Comparison of ENCODE assay signal across 20 mouse cellular contexts in genomic region chr3:69839485-69839884, GRCm38 (mm10). TPM values are rescaled to one million over a fixed set of nuclear protein-coding genes. Genes with fewer than 3 reads are reported as not detected.
"Had no signal": no experiment of that assay in that cellular context is flagged by ENCODE, and none has a peak within 500 bp of the region (broad histone marks: within the 10 kb centered on the region; RNA-seq: fewer than 3 reads in every experiment).

No protein-coding gene starts in this region.

- H3K4me1 ChIP-seq: midbrain, embryonic 10.5 days; midbrain, embryonic 12.5 days; neural tube, embryonic 13.5 days; neural tube, embryonic 15.5 days had no signal

- ATAC-seq: midbrain, embryonic 16.5 days had no signal

- H3K4me3 ChIP-seq: midbrain, embryonic 10.5 days; midbrain, embryonic 12.5 days; myocyte; neural tube, embryonic 13.5 days; neural tube, embryonic 15.5 days had no signal

- H3K27me3 ChIP-seq: midbrain, embryonic 12.5 days; neural tube, embryonic 13.5 days; neural tube, embryonic 15.5 days had no signal

- H3K4me2 ChIP-seq: lung, embryonic 14.5 days; midbrain, embryonic 12.5 days; neural tube, embryonic 13.5 days; neural tube, embryonic 15.5 days had no signal

- H3K9ac ChIP-seq: lung, embryonic 14.5 days; midbrain, embryonic 12.5 days; neural tube, embryonic 13.5 days; neural tube, embryonic 15.5 days had no signal

- H3K27ac ChIP-seq: midbrain, embryonic 10.5 days; midbrain, embryonic 12.5 days; neural tube, embryonic 13.5 days; neural tube, embryonic 15.5 days had no signal

- H3K36me3 ChIP-seq: midbrain, embryonic 10.5 days; midbrain, embryonic 12.5 days; neural tube, embryonic 13.5 days; neural tube, embryonic 15.5 days had no signal

- H3K9me3 ChIP-seq: midbrain, embryonic 10.5 days; midbrain, embryonic 12.5 days; neural tube, embryonic 13.5 days; neural tube, embryonic 15.5 days had no signal

- DNase-seq: lung, embryonic 14.5 days; lung, postnatal 10 days; lung, postnatal 4 days; midbrain, embryonic 14.5 days; retina, postnatal 1 day; right cerebral cortex, adult 18-20 months; right cerebral cortex, postnatal 25 days; right cerebral cortex, postnatal 4 days; spleen, adult 18-20 months; thymus, adult 18-20 months; thymus, postnatal 14 days; thymus, postnatal 36 days had no signal

RNA-seq across cellular contexts. Expression of gene Sptssb, which starts 20.3 kb away (rescaled TPM):
- total RNA-seq: megakaryocyte, adult 5-6 weeks; megakaryocyte-erythroid progenitor cell, adult 5-6 weeks had no signal
- polyA plus RNA-seq: myocyte had no signal
